Mouse (Mus musculus) MN1 (cell line): ENCODE measurements around the gene Zkscan6.

Source experiments
- DNase-seq: peaks from one replicate; pipeline ENCODE4 v3.0.0-alpha.2; 2016; ENCODE audit warnings: low spot score

Zkscan6 gene

GRCm38 (mm10) chr11:65806909-65807504 is at the start of gene Zkscan6:
TSS of gene Zkscan6 (plus strand) at chr11:65807175.
- peak; percentile 89 for DNase-seq

- no peak for DNase-seq
Measured at GRCm38 (mm10) chr11:65759350-65759749, 47.6 kb upstream of the Zkscan6 start.

GRCm38 (mm10) chr11:65760912-65761311 is 46.1 kb upstream of the Zkscan6 start:
- no peak for DNase-seq

GRCm38 (mm10) chr11:65768445-65768844 is 38.5 kb upstream of the Zkscan6 start:
- DNase-seq = no peak

- no peak for DNase-seq
Measured at GRCm38 (mm10) chr11:65769990-65770389, 37.0 kb upstream of the Zkscan6 start.

GRCm38 (mm10) chr11:65771546-65771945 is 35.4 kb upstream of the Zkscan6 start:
- DNase-seq = no peak

GRCm38 (mm10) chr11:65773535-65773934 is 33.4 kb upstream of the Zkscan6 start:
- no peak for DNase-seq

- DNase-seq = no peak
Measured at GRCm38 (mm10) chr11:65773946-65774656, 32.9 kb upstream of the Zkscan6 start.

- no peak for DNase-seq
Measured at GRCm38 (mm10) chr11:65776906-65777611, 29.9 kb upstream of the Zkscan6 start.

- DNase-seq = no peak
Measured at GRCm38 (mm10) chr11:65777810-65778209, 29.2 kb upstream of the Zkscan6 start.

GRCm38 (mm10) chr11:65779066-65779465 is 27.9 kb upstream of the Zkscan6 start:
- no peak for DNase-seq

- DNase-seq = no peak
Measured at GRCm38 (mm10) chr11:65779578-65779977, 27.4 kb upstream of the Zkscan6 start.

GRCm38 (mm10) chr11:65781596-65781995 is 25.4 kb upstream of the Zkscan6 start:
- no peak for DNase-seq

- no peak for DNase-seq
Measured at GRCm38 (mm10) chr11:65786160-65786559, 20.8 kb upstream of the Zkscan6 start.

GRCm38 (mm10) chr11:65787421-65788151 is 19.4 kb upstream of the Zkscan6 start:
- peak; percentile 41 for DNase-seq

- peak; percentile 93 for DNase-seq
Measured at GRCm38 (mm10) chr11:65788154-65788553, 18.8 kb upstream of the Zkscan6 start, which contains the start of gene Map2k4. TSS of gene Map2k4 (minus strand) at chr11:65788297.

GRCm38 (mm10) chr11:65794428-65795219 is 12.4 kb upstream of the Zkscan6 start:
- DNase-seq = no peak

GRCm38 (mm10) chr11:65795896-65796295 is 11.1 kb upstream of the Zkscan6 start:
- DNase-seq = no peak

GRCm38 (mm10) chr11:65801899-65802298 is 5.1 kb upstream of the Zkscan6 start:
- no peak for DNase-seq

GRCm38 (mm10) chr11:65806321-65806904 is 562 bp upstream of the Zkscan6 start:
- peak; percentile 50 for DNase-seq

GRCm38 (mm10) chr11:65807601-65808000 is 626 bp downstream of the Zkscan6 start:
- no peak for DNase-seq
